Mouse (Mus musculus): ENCODE data around the gene Zfp628.

The Zfp628 gene

DNA sequence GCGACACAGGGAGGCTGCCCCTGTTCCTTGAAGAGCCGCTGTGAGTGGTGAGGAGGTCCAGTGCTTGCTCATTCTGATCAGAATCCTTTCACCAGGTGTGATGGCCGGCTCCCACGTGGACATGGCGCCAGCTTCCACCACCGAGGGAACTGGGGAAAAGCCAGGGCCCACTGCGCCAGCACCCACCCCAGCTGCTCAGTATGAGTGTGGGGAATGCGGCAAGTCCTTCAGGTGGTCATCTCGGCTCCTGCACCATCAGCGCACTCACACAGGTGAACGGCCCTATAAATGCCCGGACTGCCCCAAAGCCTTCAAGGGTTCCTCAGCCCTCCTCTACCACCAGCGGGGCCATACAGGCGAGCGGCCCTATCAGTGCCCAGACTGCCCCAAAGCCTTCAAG is 3.7 kb downstream of the Zfp628 start:
- DNase-seq (ENCODE audit: low spot score), result no peak

DNA sequence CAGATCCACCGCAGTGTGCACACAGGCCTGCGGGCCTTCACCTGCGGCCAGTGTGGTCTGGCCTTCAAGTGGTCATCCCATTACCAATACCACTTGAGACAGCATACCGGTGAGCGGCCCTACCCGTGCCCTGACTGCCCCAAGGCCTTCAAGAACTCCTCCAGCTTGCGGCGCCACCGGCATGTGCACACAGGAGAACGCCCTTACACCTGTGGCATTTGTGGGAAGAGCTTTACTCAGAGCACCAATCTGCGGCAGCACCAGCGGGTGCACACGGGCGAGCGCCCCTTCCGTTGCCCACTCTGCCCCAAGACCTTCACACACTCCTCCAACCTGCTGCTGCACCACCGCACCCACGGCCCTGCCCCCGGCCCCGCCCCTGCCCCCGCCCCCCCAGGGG is 4.1 kb downstream of the Zfp628 start:
- DNase-seq (ENCODE audit: low spot score), result no peak

DNA sequence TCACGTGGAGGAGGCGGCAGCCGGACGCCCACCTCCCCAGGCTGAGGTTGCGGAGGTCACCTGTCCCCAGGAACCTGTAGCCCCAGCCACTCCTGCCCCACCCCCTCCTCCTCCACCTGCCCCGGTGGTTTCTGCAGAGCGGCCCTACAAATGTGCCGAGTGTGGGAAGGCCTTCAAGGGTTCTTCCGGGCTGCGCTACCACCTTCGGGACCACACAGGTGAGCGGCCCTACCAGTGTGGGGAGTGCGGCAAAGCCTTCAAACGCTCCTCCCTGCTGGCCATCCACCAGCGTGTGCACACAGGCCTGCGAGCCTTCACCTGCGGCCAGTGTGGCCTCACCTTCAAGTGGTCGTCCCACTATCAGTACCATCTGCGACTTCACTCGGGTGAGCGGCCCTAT is 5.0 kb downstream of the Zfp628 start:
- no peak for DNase-seq (ENCODE audit: low spot score)

DNA sequence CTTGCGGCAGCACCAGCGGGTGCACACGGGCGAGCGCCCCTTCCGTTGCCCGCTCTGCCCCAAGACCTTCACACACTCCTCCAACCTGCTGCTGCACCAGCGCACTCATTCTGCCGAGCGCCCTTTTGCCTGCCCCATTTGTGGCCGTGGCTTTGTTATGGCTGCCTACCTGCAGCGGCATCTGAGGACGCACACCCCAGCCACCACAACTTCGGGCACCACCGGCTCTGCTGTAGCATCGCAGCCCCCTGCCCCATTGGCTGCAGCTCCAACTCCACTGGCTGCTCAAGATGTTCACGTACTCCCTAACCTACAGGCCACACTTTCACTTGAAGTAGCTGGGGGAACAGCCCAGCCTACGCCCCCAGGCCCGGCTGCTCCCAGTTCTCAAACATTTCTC is 5.5 kb downstream of the Zfp628 start:
- no peak for DNase-seq (ENCODE audit: low spot score)

DNA sequence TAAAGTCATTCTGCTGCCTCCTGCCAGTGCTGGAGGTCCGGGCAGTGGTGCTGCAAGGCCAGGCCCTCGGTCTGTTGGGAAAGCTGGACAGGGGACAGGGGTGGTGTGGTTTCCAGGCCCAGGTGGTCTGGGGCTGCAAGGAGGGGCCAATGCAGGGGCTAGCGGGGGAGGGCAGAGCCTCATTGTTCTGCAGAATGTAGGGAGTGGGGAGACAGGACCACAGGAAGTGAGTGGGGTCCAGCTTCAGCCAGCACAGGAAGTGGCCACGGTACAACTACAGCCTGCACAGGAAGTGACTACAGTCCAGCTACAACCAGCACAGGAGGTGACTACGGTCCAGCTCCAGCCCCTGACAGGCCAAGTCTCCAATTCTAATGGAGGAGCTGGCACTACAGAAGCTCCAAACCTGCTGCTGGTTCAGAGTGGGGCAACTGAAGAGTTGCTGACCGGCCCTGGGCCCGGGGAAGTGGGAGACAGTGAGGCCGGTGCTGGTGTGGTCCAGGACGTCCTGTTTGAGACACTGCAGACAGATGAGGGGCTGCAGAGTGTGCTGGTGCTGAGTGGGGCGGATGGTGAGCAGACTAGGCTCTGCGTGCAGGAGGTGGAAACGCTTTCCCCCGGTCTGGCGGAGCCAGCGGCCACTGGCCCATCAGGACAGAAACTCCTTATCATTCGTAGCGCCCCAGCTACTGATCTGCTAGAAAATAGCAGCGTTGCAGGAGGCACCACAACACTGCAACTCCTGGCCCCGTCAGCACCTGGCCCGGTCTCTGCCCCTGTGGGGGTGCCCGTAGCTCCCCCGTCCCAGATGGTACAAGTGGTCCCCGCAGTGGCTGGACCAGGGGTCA is 6.2 kb downstream of the Zfp628 start:
- DNase-seq (ENCODE audit: low spot score), result no peak

DNA sequence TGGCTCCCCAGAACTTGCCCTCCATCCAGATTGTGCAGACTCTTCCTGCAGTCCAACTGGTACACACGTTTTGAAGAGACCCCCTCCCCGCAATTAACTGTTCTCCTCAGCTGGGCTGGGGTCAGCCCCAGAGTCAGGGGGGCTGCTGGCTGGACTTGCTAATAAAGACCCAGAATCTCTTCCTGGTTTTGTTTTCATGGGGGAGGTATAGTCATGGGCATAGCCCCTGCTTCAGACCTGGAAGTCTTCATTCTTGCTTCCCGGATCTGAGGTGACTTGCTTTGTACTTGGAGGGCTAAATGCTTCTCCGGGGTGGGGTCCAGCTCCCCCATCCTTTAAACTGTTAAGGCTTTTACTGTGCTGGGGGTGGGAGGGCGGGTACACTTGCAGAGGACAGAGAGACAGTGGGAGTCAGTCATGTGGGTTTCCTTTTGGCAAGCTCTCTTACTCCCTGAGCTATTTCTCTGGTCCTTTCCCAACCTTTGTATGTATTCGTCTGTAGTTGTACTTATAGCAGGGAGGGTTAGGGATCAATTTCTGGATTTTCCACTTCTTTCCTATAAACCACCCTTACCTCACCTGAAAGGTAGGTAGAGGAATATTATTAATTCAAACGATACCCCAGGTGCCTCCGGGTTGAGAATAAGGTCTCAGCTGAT is 6.9 kb downstream of the Zfp628 start, which contains the start of gene Nat14:
Gene Nat14, plus strand, starts transcription at position 205 of the 659 bp plus-strand sequence.
- no peak for DNase-seq (ENCODE audit: low spot score)

DNA sequence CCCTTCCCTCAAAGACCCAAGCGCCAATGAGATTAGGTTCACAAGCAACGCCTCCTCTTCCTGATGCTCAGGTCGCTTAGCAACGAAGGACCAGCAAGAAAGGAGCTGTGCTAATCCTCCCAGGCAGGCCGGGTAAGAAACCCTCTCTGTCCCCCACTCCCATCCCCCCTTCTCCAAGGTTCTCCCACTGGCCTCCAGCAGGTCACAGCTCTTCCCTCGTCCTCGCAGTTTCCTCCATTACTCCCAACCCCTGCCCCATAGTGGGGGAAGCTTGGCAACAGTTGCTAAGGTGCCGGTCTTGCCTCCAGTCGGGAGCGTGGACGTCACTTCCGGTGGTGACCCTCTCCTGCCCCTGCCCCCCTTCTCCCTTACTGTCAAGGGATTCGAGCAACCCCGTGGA is 7.5 kb downstream of the Zfp628 start:
- peak; percentile 66 for DNase-seq (ENCODE audit: low spot score)

DNA sequence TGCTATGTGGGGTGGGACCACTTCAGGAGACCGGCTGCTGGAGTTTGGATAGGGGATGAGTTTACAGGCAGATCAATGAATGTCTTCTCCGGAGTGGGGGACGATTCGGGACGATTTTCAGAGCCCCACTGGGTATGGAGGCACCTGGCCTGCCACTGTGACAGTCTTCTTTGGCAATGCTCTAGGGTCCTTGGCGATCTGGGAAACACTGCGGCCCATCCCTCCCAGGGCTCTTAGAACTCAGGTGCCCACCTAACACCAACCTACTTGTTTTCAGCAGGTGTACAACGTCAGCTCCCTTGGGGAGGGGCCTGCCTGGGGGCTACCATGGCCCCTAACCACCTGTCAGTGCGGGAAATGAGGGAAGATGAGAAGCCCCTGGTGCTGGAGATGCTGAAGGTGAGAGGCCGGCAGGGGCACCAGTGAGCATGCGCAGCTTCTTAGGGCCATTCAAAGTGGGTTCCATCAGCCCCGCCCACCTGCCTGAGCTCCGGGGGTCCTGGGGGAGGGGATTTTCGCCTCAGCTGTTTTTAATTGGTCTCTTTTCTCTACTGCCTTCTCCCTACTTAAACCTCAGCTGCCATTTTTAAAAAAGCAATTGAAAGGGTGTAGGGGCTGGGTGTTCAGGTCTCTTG is 8.0 kb downstream of the Zfp628 start:
- no peak for DNase-seq (ENCODE audit: low spot score)

DNA sequence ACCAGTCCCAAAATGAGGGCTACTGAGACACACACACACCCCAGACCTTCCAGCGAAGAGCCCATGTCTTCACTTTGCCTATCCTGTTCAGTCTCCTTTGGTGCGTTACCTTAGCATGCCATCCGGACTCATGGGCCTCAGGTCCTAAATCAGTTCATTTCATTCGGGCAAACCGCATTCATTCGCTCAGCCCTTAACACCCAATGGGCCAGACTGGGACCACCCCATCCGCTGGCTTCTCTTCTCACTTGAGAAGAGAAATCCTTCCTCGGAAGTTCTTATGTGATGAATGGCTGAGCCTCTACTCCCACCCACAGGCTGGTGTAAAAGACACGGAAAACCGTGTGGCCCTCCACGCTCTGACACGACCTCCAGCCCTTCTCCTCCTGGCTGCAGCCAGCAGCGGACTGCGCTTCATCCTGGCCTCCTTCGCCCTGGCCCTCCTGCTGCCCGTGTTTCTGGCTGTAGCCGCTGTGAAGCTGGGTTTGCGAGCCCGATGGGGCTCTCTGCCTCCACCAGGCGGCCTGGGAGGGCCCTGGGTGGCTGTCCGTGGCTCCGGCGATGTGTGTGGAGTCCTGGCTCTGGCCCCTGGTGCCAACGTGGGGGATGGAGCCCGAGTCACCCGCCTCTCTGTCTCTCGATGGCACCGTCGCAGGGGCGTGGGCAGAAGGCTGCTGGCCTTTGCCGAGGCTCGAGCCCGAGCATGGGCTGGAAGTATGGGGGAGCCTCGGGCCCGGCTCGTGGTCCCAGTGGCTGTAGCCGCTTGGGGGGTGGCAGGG is 8.8 kb downstream of the Zfp628 start:
- DNase-seq (ENCODE audit: low spot score), result no peak

DNA sequence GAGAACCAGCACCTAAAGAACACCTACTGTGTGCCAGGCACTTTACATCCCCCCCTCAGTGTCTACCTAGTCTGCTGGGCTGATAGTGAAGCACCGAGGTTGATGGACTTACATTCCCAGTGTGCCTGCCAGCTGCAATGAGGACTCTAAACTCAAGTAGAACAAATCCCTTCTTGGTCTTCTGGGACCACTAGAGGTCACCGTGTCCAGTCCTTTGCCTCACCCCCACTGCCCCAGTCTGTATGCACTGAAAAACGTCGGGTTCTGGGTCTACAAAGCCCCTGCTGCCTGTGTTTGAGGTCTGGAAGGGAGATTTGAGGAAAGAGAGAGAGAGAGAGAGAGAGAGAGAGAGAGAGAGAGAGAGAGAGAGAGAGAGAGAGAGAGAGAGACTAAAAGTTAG is 9.5 kb downstream of the Zfp628 start:
- no peak for DNase-seq (ENCODE audit: low spot score)

DNA sequence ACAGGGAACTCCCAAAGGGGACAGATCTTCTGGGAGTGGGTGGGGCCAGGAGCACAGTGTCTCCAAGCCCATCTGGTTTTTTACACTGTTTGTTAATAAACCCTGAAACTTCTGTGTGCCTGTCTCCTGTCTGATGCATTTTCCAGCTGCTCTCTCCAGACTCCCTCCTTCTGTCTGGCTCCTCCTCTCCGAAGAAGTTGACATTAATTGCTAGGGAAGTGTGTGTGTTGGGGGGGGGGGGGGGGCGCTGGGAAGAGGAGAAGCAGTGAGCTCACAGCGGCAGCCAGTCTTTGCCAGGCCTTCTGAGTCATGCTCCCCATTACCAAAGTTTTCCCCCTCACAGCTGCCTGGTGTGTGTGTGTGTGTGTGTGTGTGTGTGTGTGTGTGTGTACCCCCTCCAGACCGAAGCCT is 9.9 kb downstream of the Zfp628 start:
- DNase-seq (ENCODE audit: low spot score), result no peak

DNA sequence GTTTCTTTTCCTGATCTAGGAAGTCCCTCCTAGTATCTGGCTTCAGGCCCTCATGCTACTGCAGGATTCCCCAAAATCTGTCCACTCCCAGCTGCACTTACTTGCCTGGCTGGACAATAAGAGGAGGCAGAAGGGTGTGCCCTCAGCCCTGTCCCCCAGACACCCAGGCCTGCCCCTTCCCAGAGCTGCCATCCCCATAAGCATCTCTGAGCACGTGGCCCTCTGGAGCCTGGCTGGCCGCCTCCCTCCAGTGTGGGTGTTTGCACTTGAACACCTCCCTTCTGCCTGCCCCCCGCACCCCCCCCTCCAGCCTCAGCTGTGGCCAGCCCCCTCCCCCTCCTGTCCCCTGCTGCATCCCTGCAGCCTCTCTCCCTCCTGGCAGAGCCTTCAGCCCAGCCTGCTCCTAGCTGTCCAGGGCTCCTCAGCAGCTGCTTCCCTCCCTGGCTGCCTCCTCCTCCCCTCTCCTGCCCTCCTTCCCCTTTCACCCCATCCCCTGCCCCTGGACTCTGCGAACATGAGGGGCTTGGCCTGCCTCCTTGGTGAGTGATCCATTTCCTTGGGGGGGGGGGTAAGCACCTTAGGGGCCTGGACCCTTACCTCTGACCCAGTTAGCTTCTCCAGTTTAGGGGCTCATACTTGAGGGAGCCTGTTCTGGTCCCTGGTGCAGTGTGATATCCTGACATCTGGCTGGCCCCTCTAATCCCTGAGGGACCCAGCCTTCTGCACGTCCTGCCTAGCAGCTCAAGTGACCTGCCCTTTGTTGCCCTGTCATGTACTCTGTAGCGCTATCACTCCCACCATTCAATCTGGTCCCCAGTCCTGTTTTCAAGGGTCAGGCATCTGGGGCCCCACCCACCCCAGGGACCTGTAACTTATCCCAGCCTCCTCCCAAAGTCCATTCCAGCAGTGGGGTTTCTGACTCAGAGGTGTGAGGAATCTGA is 10.7 kb downstream of the Zfp628 start, which contains the start of gene Ssc5d:
Gene Ssc5d, plus strand, starts transcription at position 345 of the 941 bp plus-strand sequence.
- DNase-seq (ENCODE audit: low spot score), result no peak

DNA sequence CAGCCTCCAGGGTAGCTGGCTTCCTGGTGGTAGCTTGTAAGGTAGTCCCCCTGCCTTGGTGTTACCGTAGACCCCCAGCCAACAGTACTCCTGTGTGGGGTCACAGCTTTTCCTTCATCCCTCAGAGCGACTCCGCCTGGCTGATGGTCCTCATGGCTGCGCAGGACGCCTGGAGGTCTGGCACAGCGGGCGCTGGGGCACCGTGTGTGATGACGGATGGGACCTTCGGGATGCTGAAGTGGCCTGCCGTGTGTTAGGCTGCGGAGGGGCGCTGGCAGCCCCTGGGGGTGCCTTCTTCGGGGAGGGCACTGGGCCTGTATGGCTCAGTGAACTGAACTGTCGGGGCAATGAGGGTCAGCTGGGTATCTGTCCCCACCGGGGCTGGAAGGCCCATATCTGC is 11.8 kb downstream of the Zfp628 start:
- DNase-seq (ENCODE audit: low spot score), result no peak

DNA sequence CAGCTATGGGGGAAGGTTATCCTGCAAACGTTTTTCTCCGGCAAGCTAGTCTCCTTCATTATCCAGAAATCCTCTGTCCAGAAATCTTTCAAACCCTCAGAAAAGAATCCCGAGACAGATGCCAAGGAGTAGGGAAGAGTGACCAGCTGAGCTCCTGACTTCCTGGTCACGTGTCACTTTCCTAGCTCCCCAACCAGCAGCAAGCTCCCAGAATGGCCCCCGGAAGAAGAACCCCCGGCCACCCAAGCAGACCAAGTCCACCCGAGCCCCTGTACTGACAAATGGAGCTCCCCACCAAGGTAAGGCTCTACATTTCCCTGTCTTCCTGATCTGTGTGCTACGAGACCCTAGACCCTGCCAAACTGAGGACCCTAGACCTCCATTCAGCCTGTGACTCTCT is 12.7 kb downstream of the Zfp628 start:
- DNase-seq (ENCODE audit: low spot score), result no peak

DNA sequence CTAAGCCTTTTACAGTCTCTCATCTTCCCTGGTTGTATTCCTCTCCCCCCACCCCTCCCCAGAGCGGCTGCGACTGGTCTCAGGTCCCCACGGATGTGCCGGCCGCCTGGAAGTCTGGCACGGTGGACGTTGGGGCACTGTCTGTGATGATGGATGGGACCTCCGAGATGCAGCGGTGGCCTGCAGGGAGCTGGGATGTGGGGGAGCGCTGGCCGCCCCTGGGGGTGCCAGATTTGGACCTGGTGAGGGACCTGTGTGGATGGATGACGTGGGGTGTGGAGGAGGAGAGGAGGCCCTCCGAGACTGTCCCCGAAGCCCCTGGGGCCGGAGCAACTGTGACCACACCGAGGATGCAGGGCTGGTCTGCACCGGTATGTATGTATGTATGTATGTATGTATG is 13.3 kb downstream of the Zfp628 start:
- DNase-seq (ENCODE audit: low spot score), result no peak

DNA sequence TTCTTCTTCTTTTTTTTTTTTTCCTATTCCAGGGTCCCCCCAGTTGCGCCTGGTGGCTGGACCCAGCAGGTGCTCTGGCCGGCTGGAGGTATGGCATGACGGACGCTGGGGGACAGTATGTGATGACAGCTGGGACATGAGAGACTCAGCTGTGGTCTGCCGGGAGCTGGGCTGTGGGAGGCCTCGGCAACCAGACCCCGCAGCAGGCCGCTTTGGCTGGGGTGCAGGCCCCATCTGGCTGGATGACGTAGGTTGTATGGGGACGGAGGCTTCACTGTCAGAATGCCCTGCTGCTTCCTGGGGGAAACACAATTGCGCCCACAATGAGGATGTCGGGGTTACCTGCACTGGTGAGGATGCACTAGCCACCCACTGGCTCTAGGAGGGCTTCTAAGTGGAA is 18.1 kb downstream of the Zfp628 start:
- no peak for DNase-seq (ENCODE audit: low spot score)

DNA sequence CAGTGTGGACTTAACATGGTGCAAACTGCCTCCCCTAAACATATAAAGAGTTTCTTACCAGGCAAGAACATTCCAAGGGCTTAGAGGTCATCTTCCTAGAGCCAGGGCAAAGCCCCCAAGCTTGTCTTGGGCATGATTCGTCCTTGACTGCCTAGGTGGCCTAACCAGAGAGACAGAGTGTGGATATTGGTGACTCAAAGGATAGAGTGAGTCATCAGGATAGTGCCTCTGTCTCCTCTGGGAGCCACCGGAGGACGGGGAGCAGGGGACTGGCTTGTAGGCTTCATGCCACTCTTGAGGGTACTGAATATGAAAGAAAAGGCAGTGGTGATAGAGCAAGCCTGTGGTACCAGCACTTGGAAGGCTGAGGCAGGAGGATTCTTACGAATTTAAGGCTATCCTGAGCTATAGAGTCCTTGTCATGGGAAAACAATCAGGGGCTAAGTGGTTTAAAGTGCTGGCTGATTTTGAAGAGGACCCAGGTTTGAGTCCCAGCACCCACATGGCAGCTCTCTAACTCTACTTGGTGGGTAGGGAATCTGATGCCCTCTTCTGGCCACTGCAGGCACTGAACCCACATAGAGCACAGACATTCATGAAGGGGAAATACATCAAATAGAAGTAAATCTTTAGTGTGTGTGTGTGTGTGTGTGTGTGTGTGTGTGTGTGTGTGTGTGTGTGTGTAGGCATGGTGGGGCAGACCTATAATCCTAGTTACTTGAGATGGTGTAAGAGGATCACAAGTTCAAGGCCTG is 19.3 kb downstream of the Zfp628 start:
- DNase-seq (ENCODE audit: low spot score), result no peak

DNA sequence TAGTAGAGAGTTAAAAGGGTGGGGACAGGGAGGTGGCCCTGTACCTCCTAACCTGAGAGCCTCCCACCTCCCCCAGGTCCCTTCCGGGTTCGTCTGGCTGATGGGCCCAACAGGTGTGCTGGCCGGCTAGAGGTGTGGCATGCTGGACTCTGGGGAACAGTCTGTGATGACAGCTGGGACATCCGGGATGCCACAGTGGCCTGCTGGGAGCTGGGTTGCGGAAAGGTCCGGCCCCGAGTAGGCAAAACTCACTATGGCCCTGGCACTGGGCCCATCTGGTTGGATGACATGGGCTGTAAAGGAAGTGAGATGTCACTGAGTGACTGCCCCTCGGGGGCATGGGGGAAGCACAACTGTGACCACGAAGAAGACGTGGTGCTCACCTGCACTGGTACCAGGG is 21.8 kb downstream of the Zfp628 start:
- DNase-seq (ENCODE audit: low spot score), result no peak

DNA sequence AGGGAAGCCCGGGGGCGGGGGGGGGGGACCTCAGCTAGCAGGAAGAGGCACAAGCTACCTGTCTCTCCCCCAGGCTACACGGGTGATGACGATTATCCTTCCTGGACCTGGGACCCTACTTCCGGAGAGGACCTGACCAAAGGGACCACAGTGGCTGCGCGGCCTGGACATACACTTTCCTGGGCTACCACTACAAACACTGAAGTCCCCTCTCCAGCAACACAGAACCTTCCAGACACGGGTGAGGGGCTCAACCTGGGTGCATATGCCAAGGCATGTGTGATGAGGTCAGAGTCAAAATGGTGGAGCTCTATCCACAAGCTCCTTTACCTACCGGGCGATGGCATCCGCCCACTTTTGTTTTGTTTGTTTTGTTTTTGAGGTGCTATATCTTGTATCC is 22.4 kb downstream of the Zfp628 start:
- DNase-seq (ENCODE audit: low spot score), result no peak

DNA sequence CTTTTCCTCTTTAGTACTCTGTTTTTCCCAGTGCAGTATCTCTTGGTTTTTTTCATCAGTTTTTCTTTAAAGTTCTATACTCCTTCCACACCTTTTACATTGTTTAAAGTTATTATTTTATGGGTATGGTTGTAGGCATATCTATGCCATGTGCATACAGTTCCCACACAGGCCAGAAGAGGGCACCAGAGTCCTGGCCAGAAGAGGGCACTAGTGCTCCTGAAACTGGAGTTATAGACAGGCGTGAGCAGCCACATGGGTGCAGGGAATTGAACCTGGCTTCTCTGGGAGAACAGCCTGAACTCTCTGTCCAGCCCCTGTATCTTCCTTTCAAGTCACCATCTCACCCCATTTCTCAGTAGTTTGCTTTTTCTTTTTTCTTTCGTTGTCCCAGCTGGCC is 23.4 kb downstream of the Zfp628 start:
- DNase-seq (ENCODE audit: low spot score), result peak; percentile 72

Measured in T-cell, adult 2 months (primary cell).